Mouse (Mus musculus) midbrain, postnatal 0 days (tissue): ENCODE results near the gene Acaca. TPM values are rescaled to one million over a fixed set of nuclear protein-coding genes. Genes with fewer than 3 reads are reported as not detected.

Experiments
- ATAC-seq: fragments of 200-750 bp; cut with Nextera tagmentation; 2 replicates; pipeline ENCODE4 v1.8.0; 2017; ENCODE audit warnings: moderate number of reproducible peaks, mild to moderate bottlenecking, moderate TSS enrichment, moderate library complexity; ENCODE audit not compliant: low FRiP score
- DNase-seq: peaks from one replicate; pipeline ENCODE4 v3.0.0-alpha.2; 2015; ENCODE audit warnings: low spot score
- H3K27ac ChIP-seq: fragments of 300-500 bp; sonication (generic); 2 replicates; pipeline ENCODE4 v1.5.1; 2014; ENCODE audit warnings: low read depth, mild to moderate bottlenecking, low read length, mixed read lengths
- H3K27me3 ChIP-seq: fragments of 300-500 bp; sonication (generic); 2 replicates; pipeline ENCODE4 v1.6.1; 2014; ENCODE audit warnings: low read length, control low read depth, mixed read lengths; ENCODE audit not compliant: insufficient read depth
- H3K36me3 ChIP-seq: fragments of 300-500 bp; sonication (generic); 2 replicates; pipeline ENCODE4 v1.6.1; 2014; ENCODE audit warnings: low read length, control low read depth, mixed read lengths; ENCODE audit not compliant: insufficient read depth
- H3K4me1 ChIP-seq: fragments of 300-500 bp; sonication (generic); 2 replicates; pipeline ENCODE4 v1.6.1; 2014; ENCODE audit warnings: mild to moderate bottlenecking, control low read depth, antibody characterized with exemption, low read length, mixed read lengths; ENCODE audit not compliant: insufficient read depth
- H3K4me2 ChIP-seq: fragments of 300-500 bp; sonication (generic); 2 replicates; pipeline ENCODE4 v1.6.1; 2014; ENCODE audit warnings: low read depth, mild to moderate bottlenecking, low read length, mixed read lengths; ENCODE audit not compliant: poor library complexity, severe bottlenecking
- H3K4me3 ChIP-seq: fragments of 300-500 bp; sonication (generic); 2 replicates; pipeline ENCODE4 v1.5.1; 2014; ENCODE audit warnings: low read depth, mild to moderate bottlenecking, low read length, moderate library complexity
- H3K9ac ChIP-seq: fragments of 300-500 bp; sonication (generic); replicated peaks from 2 replicates; pipeline ENCODE4 v1.6.1; 2014; ENCODE audit warnings: mild to moderate bottlenecking, low read length, moderate library complexity, mixed read lengths; ENCODE audit not compliant: poor library complexity, severe bottlenecking
- H3K9me3 ChIP-seq: fragments of 300-500 bp; sonication (generic); 2 replicates; pipeline ENCODE4 v1.6.1; 2016; ENCODE audit warnings: low read length, control low read depth
- CTCF ChIP-seq: IDR thresholded peaks from 2 replicates; pipeline ENCODE4 v1.5.1; 2016; ENCODE audit warnings: antibody characterized with exemption, mild to moderate bottlenecking
- WGBS: fragments of 180-500 bp; shearing (Covaris S2); extraction: QIAGEN DNeasy Blood & Tissue Kit; methylation state at CpG from one replicate; pipeline ENCODE4 v1.1.7; 2014; 5-methylcytosine and 5-hydroxymethylcytosine counted together
- polyA plus RNA-seq: library from polyadenylated mRNA; unstranded; fragments of >200 nt; fragmentation: Nextera tagmentation; extraction: Ambion mirVana; gene quantifications from 2 replicates; pipeline ENCODE4 v1.2.1, GENCODE M21; 2015
- total RNA-seq: library from RNA; depleted of rRNA; stranded (reverse); fragments of >200 nt; gene quantifications from 2 replicates; pipeline ENCODE4 v1.2.3, GENCODE M21; 2014

Acaca gene
- total and polyA plus RNA-seq, 2 experiments from 2014 or later: 19.3 to 123 TPM

- Histone ChIP-seq H3K27me3 (no peaks in the 10 kb centered on the region), H3K4me3 (no peak overlapping the region), H3K4me2 (no peak overlapping the region), H3K9me3 (no peaks in the 10 kb centered on the region), H3K36me3 (peaks cover 36% of the 10 kb centered on the region), H3K9ac (no peak overlapping the region), H3K4me1 (no peaks in the 10 kb centered on the region), H3K27ac (no peak overlapping the region)
- ATAC-seq: no peak
- TF ChIP-seq CTCF: peak; percentile 58
- WGBS: 64% methylated on average over 2 of the region's 2 CpGs
- no peak for DNase-seq
Observed at GRCm38 (mm10) chr11:84116221-84116620, 13.3 kb upstream of the Acaca start.

- no peak overlapping the region for H3K9ac ChIP-seq
Observed at GRCm38 (mm10) chr11:84117431-84117830, 12.0 kb upstream of the Acaca start.

GRCm38 (mm10) chr11:84121051-84121956 is 8.2 kb upstream of the Acaca start:
- DNase-seq: no peak
- ATAC-seq: no peak
- peaks cover 25% of the 10 kb centered on the region for H3K36me3 ChIP-seq
- no peaks in the 10 kb centered on the region for H3K27me3 ChIP-seq
- 72% methylated on average over 12 of the region's 12 CpGs for WGBS
- H3K9me3 ChIP-seq: no peaks in the 10 kb centered on the region
- H3K27ac ChIP-seq: no peak overlapping the region
- H3K4me3 ChIP-seq: no peak overlapping the region
- H3K4me2 ChIP-seq: no peak overlapping the region
- no peaks in the 10 kb centered on the region for H3K4me1 ChIP-seq
- no peak overlapping the region for H3K9ac ChIP-seq
- no peak for TF ChIP-seq CTCF

More at GRCm38 (mm10) chr11:84117431-84117830, 12.0 kb upstream of the Acaca start:
- Histone ChIP-seq H3K4me3 (no peak overlapping the region), H3K9me3 (no peaks in the 10 kb centered on the region), H3K4me2 (no peak overlapping the region), H3K4me1 (no peaks in the 10 kb centered on the region), H3K36me3 (peaks cover 36% of the 10 kb centered on the region), H3K27me3 (no peaks in the 10 kb centered on the region), H3K27ac (no peak overlapping the region)
- WGBS: 79% methylated on average over 4 of the region's 4 CpGs
- TF ChIP-seq CTCF: no peak
- ATAC-seq (no peak), DNase-seq (no peak)

GRCm38 (mm10) chr11:84127977-84128376 is 1.5 kb upstream of the Acaca start:
- DNase-seq (no peak), ATAC-seq (no peak)
- peaks cover 3% of the 10 kb centered on the region; the same call in 1 of the 2 replicates for H3K4me1 ChIP-seq
- H3K4me3 ChIP-seq: no peak overlapping the region; the same call in 1 of the 2 replicates
- no peak overlapping the region for H3K9ac ChIP-seq
- no peak overlapping the region for H3K4me2 ChIP-seq
- no peaks in the 10 kb centered on the region for H3K27me3 ChIP-seq
- TF ChIP-seq CTCF: peak; percentile 44
- no peak overlapping the region for H3K27ac ChIP-seq
- 80% methylated on average over 4 of the region's 4 CpGs for WGBS
- H3K36me3 ChIP-seq: peaks cover 10% of the 10 kb centered on the region; the same call in 1 of the 2 replicates
- H3K9me3 ChIP-seq: no peaks in the 10 kb centered on the region

- Histone ChIP-seq H3K36me3 (peaks cover 4% of the 10 kb centered on the region; the same call in 1 of the 2 replicates), H3K4me1 (peaks cover 3% of the 10 kb centered on the region; the same call in 1 of the 2 replicates), H3K4me2 (peak overlapping the region; percentile 75), H3K4me3 (peak overlapping the region; percentile 73), H3K27me3 (no peaks in the 10 kb centered on the region), H3K9ac (peak overlapping the region; percentile 74), H3K27ac (peak overlapping the region; percentile 51), H3K9me3 (no peaks in the 10 kb centered on the region)
- peak; percentile 53 for ATAC-seq
- DNase-seq: peak; percentile 17
- TF ChIP-seq CTCF: no peak
- 3% methylated on average over 11 of the region's 11 CpGs for WGBS
Observed at GRCm38 (mm10) chr11:84129799-84130185, 320 bp downstream of the Acaca start.

- no peak overlapping the region for H3K4me2 ChIP-seq
- no peak overlapping the region for H3K9ac ChIP-seq
- ATAC-seq: no peak
- peaks cover 3% of the 10 kb centered on the region; the same call in 1 of the 2 replicates for H3K4me1 ChIP-seq
- no peaks in the 10 kb centered on the region for H3K27me3 ChIP-seq
- no peaks in the 10 kb centered on the region for H3K36me3 ChIP-seq
- 97% methylated on average over 2 of the region's 2 CpGs for WGBS
- DNase-seq: no peak
- no peak overlapping the region for H3K4me3 ChIP-seq
- H3K27ac ChIP-seq: no peak overlapping the region
- H3K9me3 ChIP-seq: no peaks in the 10 kb centered on the region
- peak; percentile 40; the same call in 1 of the 2 replicates for TF ChIP-seq CTCF
Observed at GRCm38 (mm10) chr11:84134331-84134860, 4.9 kb downstream of the Acaca start.
